Mouse (Mus musculus): ENCODE data around the gene Lgals3. TPM values are rescaled to one million over a fixed set of nuclear protein-coding genes. Genes with fewer than 3 reads are reported as not detected.

The Lgals3 gene
- polyA plus RNA-seq, 1 experiment from 2014 or later = 15.4 TPM

- Histone ChIP-seq H3K9me3 (replicated peaks; ENCODE audit: control insufficient read depth, low read length) (no peaks in the 10 kb centered on the region), H3K27ac (ENCODE audit: low read length) (no peak overlapping the region)
- ATAC-seq (replicated peaks; ENCODE audit: extremely low read depth, insufficient read depth, low FRiP score) = no peak
These were observed 25.7 kb upstream of the Lgals3 start for GRCm38 (mm10) chr14:47341811-47342291.

GRCm38 (mm10) chr14:47346715-47347114 is 20.8 kb upstream of the Lgals3 start:
- Histone ChIP-seq H3K9me3 (replicated peaks; ENCODE audit: control insufficient read depth, low read length) (no peaks in the 10 kb centered on the region), H3K36me3 (ENCODE audit: control insufficient read depth, insufficient read depth) (no peaks in the 10 kb centered on the region), H3K9ac (ENCODE audit: low read length) (no peak overlapping the region), H3K27me3 (ENCODE audit: control insufficient read depth, insufficient read depth, low read length) (no peaks in the 10 kb centered on the region), H3K4me2 (ENCODE audit: low read depth, low read length) (no peak overlapping the region), H3K27ac (ENCODE audit: low read length) (no peak overlapping the region), H3K4me1 (ENCODE audit: control insufficient read depth, insufficient read depth, low read length) (no peaks in the 10 kb centered on the region), H3K4me3 (ENCODE audit: low read length) (no peak overlapping the region)
- WGBS = 93% methylated on average over 1 of the region's 1 CpGs
- ATAC-seq (replicated peaks; ENCODE audit: extremely low read depth, insufficient read depth, low FRiP score) = no peak

More at GRCm38 (mm10) chr14:47341811-47342291, 25.7 kb upstream of the Lgals3 start:
- Histone ChIP-seq H3K9ac (ENCODE audit: low read length) (no peak overlapping the region), H3K27me3 (ENCODE audit: control insufficient read depth, insufficient read depth, low read length) (no peaks in the 10 kb centered on the region), H3K4me1 (ENCODE audit: control insufficient read depth, insufficient read depth, low read length) (no peaks in the 10 kb centered on the region), H3K36me3 (ENCODE audit: control insufficient read depth, insufficient read depth) (no peaks in the 10 kb centered on the region), H3K4me2 (ENCODE audit: low read depth, low read length) (no peak overlapping the region), H3K4me3 (ENCODE audit: low read length) (no peak overlapping the region)
- WGBS = 70% methylated on average over 4 of the region's 4 CpGs

GRCm38 (mm10) chr14:47350974-47351373 is 16.6 kb upstream of the Lgals3 start:
- WGBS = 77% methylated on average over 2 of the region's 2 CpGs
- no peaks in the 10 kb centered on the region for H3K27me3 ChIP-seq (ENCODE audit: control insufficient read depth, insufficient read depth, low read length)
- H3K4me3 ChIP-seq (ENCODE audit: low read length) = no peak overlapping the region
- H3K36me3 ChIP-seq (ENCODE audit: control insufficient read depth, insufficient read depth) = no peaks in the 10 kb centered on the region
- H3K9ac ChIP-seq (ENCODE audit: low read length) = no peak overlapping the region
- no peak overlapping the region for H3K27ac ChIP-seq (ENCODE audit: low read length)
- no peak for ATAC-seq (replicated peaks; ENCODE audit: extremely low read depth, insufficient read depth, low FRiP score)
- H3K9me3 ChIP-seq (replicated peaks; ENCODE audit: control insufficient read depth, low read length) = no peaks in the 10 kb centered on the region
- H3K4me2 ChIP-seq (ENCODE audit: low read depth, low read length) = no peak overlapping the region
- H3K4me1 ChIP-seq (ENCODE audit: control insufficient read depth, insufficient read depth, low read length) = no peaks in the 10 kb centered on the region

GRCm38 (mm10) chr14:47352272-47352671 is 15.3 kb upstream of the Lgals3 start:
- no peaks in the 10 kb centered on the region for H3K9me3 ChIP-seq (replicated peaks; ENCODE audit: control insufficient read depth, low read length)
- no peaks in the 10 kb centered on the region for H3K27me3 ChIP-seq (ENCODE audit: control insufficient read depth, insufficient read depth, low read length)
- 88% methylated on average over 10 of the region's 10 CpGs for WGBS
- H3K9ac ChIP-seq (ENCODE audit: low read length) = no peak overlapping the region
- no peaks in the 10 kb centered on the region for H3K4me1 ChIP-seq (ENCODE audit: control insufficient read depth, insufficient read depth, low read length)
- H3K27ac ChIP-seq (ENCODE audit: low read length) = no peak overlapping the region
- H3K4me3 ChIP-seq (ENCODE audit: low read length) = no peak overlapping the region
- no peak overlapping the region for H3K4me2 ChIP-seq (ENCODE audit: low read depth, low read length)
- no peaks in the 10 kb centered on the region for H3K36me3 ChIP-seq (ENCODE audit: control insufficient read depth, insufficient read depth)
- no peak for ATAC-seq (replicated peaks; ENCODE audit: extremely low read depth, insufficient read depth, low FRiP score)

- H3K9ac ChIP-seq (ENCODE audit: low read length) = no peak overlapping the region
- no peaks in the 10 kb centered on the region for H3K36me3 ChIP-seq (ENCODE audit: control insufficient read depth, insufficient read depth)
- H3K27ac ChIP-seq (ENCODE audit: low read length) = no peak overlapping the region
- no peaks in the 10 kb centered on the region for H3K9me3 ChIP-seq (replicated peaks; ENCODE audit: control insufficient read depth, low read length)
- H3K27me3 ChIP-seq (ENCODE audit: control insufficient read depth, insufficient read depth, low read length) = no peaks in the 10 kb centered on the region
- 69% methylated on average over 4 of the region's 4 CpGs for WGBS
- H3K4me1 ChIP-seq (ENCODE audit: control insufficient read depth, insufficient read depth, low read length) = no peaks in the 10 kb centered on the region
- H3K4me3 ChIP-seq (ENCODE audit: low read length) = no peak overlapping the region
- ATAC-seq (replicated peaks; ENCODE audit: extremely low read depth, insufficient read depth, low FRiP score) = no peak
- no peak overlapping the region for H3K4me2 ChIP-seq (ENCODE audit: low read depth, low read length)
These were observed 14.3 kb upstream of the Lgals3 start for GRCm38 (mm10) chr14:47353240-47353639.

GRCm38 (mm10) chr14:47354111-47354577 is 13.4 kb upstream of the Lgals3 start:
- Histone ChIP-seq H3K4me1 (ENCODE audit: control insufficient read depth, insufficient read depth, low read length) (no peaks in the 10 kb centered on the region), H3K9ac (ENCODE audit: low read length) (no peak overlapping the region), H3K4me3 (ENCODE audit: low read length) (no peak overlapping the region), H3K4me2 (ENCODE audit: low read depth, low read length) (no peak overlapping the region), H3K36me3 (ENCODE audit: control insufficient read depth, insufficient read depth) (no peaks in the 10 kb centered on the region), H3K27me3 (ENCODE audit: control insufficient read depth, insufficient read depth, low read length) (no peaks in the 10 kb centered on the region), H3K9me3 (replicated peaks; ENCODE audit: control insufficient read depth, low read length) (no peaks in the 10 kb centered on the region), H3K27ac (ENCODE audit: low read length) (no peak overlapping the region)
- WGBS = 62% methylated on average over 8 of the region's 8 CpGs
- ATAC-seq (replicated peaks; ENCODE audit: extremely low read depth, insufficient read depth, low FRiP score) = no peak

- Histone ChIP-seq H3K27ac (ENCODE audit: low read length) (no peak overlapping the region), H3K9ac (ENCODE audit: low read length) (no peak overlapping the region), H3K27me3 (ENCODE audit: control insufficient read depth, insufficient read depth, low read length) (no peaks in the 10 kb centered on the region), H3K4me3 (ENCODE audit: low read length) (no peak overlapping the region), H3K4me2 (ENCODE audit: low read depth, low read length) (no peak overlapping the region), H3K4me1 (ENCODE audit: control insufficient read depth, insufficient read depth, low read length) (no peaks in the 10 kb centered on the region), H3K9me3 (replicated peaks; ENCODE audit: control insufficient read depth, low read length) (no peaks in the 10 kb centered on the region), H3K36me3 (ENCODE audit: control insufficient read depth, insufficient read depth) (no peaks in the 10 kb centered on the region)
- ATAC-seq (replicated peaks; ENCODE audit: extremely low read depth, insufficient read depth, low FRiP score) = no peak
- 58% methylated on average over 5 of the region's 5 CpGs for WGBS
These were observed 12.6 kb upstream of the Lgals3 start for GRCm38 (mm10) chr14:47354948-47355347.

- Histone ChIP-seq H3K4me3 (ENCODE audit: low read length) (no peak overlapping the region), H3K4me1 (ENCODE audit: control insufficient read depth, insufficient read depth, low read length) (no peaks in the 10 kb centered on the region), H3K4me2 (ENCODE audit: low read depth, low read length) (no peak overlapping the region), H3K36me3 (ENCODE audit: control insufficient read depth, insufficient read depth) (no peaks in the 10 kb centered on the region), H3K27ac (ENCODE audit: low read length) (no peak overlapping the region), H3K27me3 (ENCODE audit: control insufficient read depth, insufficient read depth, low read length) (no peaks in the 10 kb centered on the region), H3K9ac (ENCODE audit: low read length) (no peak overlapping the region), H3K9me3 (replicated peaks; ENCODE audit: control insufficient read depth, low read length) (no peaks in the 10 kb centered on the region)
- 78% methylated on average over 3 of the region's 3 CpGs for WGBS
- ATAC-seq (replicated peaks; ENCODE audit: extremely low read depth, insufficient read depth, low FRiP score) = no peak
These were observed 10.9 kb upstream of the Lgals3 start for GRCm38 (mm10) chr14:47356622-47357021.

GRCm38 (mm10) chr14:47359610-47360009 is 7.9 kb upstream of the Lgals3 start:
- H3K9me3 ChIP-seq (replicated peaks; ENCODE audit: control insufficient read depth, low read length) = no peaks in the 10 kb centered on the region
- H3K4me2 ChIP-seq (ENCODE audit: low read depth, low read length) = no peak overlapping the region
- H3K27me3 ChIP-seq (ENCODE audit: control insufficient read depth, insufficient read depth, low read length) = no peaks in the 10 kb centered on the region
- no peaks in the 10 kb centered on the region; the same call in 1 of the 2 replicates for H3K4me1 ChIP-seq (ENCODE audit: control insufficient read depth, insufficient read depth, low read length)
- no peak overlapping the region for H3K27ac ChIP-seq (ENCODE audit: low read length)
- H3K9ac ChIP-seq (ENCODE audit: low read length) = no peak overlapping the region
- H3K36me3 ChIP-seq (ENCODE audit: control insufficient read depth, insufficient read depth) = no peaks in the 10 kb centered on the region
- no peak overlapping the region for H3K4me3 ChIP-seq (ENCODE audit: low read length)
- WGBS = 59% methylated on average over 3 of the region's 3 CpGs
- ATAC-seq (replicated peaks; ENCODE audit: extremely low read depth, insufficient read depth, low FRiP score) = no peak
